Mouse (Mus musculus): ENCODE measurements around the gene Sv2b.

DNA sequence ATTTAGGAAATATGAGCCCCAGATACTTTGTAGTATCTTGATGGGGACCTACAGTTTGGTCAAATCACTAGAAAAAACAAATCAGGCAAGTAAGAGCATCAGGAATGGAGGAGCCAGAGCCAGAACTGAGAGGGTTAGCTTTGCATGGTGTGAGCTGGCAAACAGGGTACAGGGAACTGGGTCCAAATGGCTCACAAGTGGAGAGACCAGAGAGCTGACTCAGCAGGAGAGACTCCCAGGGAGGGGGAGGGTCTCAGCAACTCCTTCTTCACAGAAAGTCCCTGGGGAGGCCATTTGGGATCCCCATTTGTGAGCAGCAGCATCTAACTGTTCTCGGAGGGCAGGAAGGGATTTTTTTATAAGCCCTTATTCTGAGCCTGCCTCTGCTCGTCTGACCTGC, 18.5 kb downstream of the Sv2b start:
- TF ChIP-seq POLR2A (IDR thresholded peaks at IDR 0.05; ENCODE audit: insufficient read depth, low read depth, low read length) = no peak
- TF ChIP-seq CTCF (IDR thresholded peaks at IDR 0.05) = no peak

All from heart, adult 2 months (tissue).